Mouse (Mus musculus): Measurements from ENCODE around the gene Tesk1. TPM values are rescaled to one million over a fixed set of nuclear protein-coding genes. Genes with fewer than 3 reads are reported as not detected.
A peak's percentile ranks its signal among the peaks of the same experiment; 100 is the strongest.

Tesk1 gene
- polyA plus RNA-seq, 1 experiment: 67.5 TPM

DNA sequence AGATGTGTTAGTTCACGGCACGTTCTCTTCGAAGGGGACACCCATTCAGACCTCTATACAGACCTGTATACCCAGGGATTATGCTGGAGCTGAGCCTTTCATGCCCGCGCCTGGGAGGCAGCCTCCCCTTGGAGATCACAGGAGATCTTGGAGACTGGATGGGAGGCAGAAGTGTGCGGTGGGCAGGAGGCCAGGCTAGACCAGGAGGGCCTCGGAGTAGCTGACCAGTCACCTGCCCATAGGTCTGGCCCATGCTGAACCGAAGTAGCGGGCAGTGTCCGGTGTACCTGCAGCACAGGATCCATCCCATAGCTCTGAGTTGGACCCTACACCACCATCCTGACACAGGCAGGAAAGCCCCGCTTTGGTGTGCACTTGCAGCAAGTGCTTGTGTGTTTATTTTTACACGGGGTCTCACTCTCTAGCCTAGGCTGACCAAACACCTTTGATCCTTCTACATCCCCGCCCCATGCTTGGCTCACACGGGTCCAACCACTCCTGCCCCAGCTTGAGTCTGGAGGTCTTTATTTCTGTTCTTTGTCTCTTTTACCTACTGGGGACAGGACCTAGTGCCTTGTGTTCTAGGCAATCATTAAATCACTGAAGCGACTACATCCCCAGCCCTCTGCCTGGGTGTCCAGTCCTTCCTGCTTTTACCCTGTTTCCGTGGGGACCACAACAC lies 13.4 kb upstream of the Tesk1 start:
- peak overlapping the region; percentile 72 for H3K27ac ChIP-seq (ENCODE audit: control insufficient read depth, insufficient read depth, low read length)
- 49% methylated on average over 16 of the region's 16 CpGs for WGBS
- H3K4me3 ChIP-seq (ENCODE audit: control insufficient read depth, insufficient read depth, low read length): peak overlapping the region; percentile 17

DNA sequence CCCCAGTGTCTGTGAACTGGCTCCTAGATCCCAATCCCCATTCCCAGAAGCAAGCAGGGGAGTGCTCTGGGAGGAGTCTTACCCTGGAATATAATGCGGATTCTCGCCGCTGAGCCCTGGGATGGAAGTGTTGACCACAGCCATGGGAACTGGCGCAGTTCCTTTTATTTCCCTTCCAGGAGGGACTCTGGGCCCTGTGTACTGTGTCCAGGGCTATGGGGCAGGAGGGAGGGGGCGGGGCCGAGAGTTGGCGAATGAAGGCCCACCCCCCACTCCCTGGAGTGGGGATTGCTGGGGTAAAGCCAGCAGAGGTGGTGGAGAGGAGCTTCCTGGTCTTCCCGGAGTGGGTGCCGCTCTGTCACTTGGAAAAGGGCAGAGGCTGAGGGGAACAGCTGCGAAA lies 12.8 kb upstream of the Tesk1 start, which contains the start of gene Fam166b:
TSS of gene Fam166b (minus strand) at position 189 of the 400 bp plus-strand sequence.
- 75% methylated on average over 10 of the region's 10 CpGs for WGBS
- H3K36me3 ChIP-seq (ENCODE audit: control insufficient read depth, insufficient read depth, low read length): no peaks in the 10 kb centered on the region
- peak within 1 kb of the TSS; percentile 72 for H3K27ac ChIP-seq (ENCODE audit: control insufficient read depth, insufficient read depth, low read length)
- H3K27me3 ChIP-seq (ENCODE audit: control insufficient read depth, insufficient read depth, low read length): no peaks in the 10 kb centered on the region; the same call in 1 of the 2 replicates
- TF ChIP-seq CTCF (IDR thresholded peaks at IDR 0.05; ENCODE audit: borderline replicate concordance, control insufficient read depth, extremely low read depth, insufficient read depth, low read length, poor library complexity) (no peak), POLR2A (IDR thresholded peaks at IDR 0.05; ENCODE audit: control insufficient read depth, extremely low read depth, insufficient read depth, low read length, poor library complexity) (no peak)
- no peak for DNase-seq
- peaks cover 36% of the 10 kb centered on the region for H3K4me1 ChIP-seq (replicated peaks; ENCODE audit: control insufficient read depth, insufficient read depth, low read length)
- H3K4me3 ChIP-seq (ENCODE audit: control insufficient read depth, insufficient read depth, low read length): peak within 1 kb of the TSS; percentile 17

More for the DNA sequence above, 13.4 kb upstream of the Tesk1 start:
- Histone ChIP-seq H3K27me3 (ENCODE audit: control insufficient read depth, insufficient read depth, low read length) (no peaks in the 10 kb centered on the region; the same call in 1 of the 2 replicates), H3K36me3 (ENCODE audit: control insufficient read depth, insufficient read depth, low read length) (no peaks in the 10 kb centered on the region), H3K4me1 (replicated peaks; ENCODE audit: control insufficient read depth, insufficient read depth, low read length) (peaks cover 36% of the 10 kb centered on the region)
- no peak for DNase-seq
- TF ChIP-seq CTCF (IDR thresholded peaks at IDR 0.05; ENCODE audit: borderline replicate concordance, control insufficient read depth, extremely low read depth, insufficient read depth, low read length, poor library complexity): no peak
- no peak for TF ChIP-seq POLR2A (IDR thresholded peaks at IDR 0.05; ENCODE audit: control insufficient read depth, extremely low read depth, insufficient read depth, low read length, poor library complexity)

DNA sequence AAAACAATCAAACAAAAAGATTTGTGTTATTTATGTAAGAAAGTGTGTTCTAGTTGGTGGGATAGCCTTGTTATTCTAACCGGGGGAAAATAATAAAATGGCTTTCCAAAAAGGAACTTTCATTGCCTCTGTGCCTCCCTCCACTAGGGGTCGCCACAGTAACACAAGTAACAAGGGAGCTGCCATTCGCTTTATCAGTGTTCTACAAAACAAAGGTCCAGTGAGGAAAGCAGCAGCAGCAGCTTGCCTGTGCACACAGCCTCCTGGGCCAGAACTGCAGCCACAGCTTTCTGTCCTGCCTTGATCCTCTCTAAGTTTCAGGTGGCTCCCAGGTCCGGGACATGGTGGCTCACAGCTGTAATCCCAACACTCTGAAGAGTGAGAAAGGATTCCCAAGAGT lies 10.0 kb upstream of the Tesk1 start:
- peaks cover 22% of the 10 kb centered on the region for H3K4me1 ChIP-seq (replicated peaks; ENCODE audit: control insufficient read depth, insufficient read depth, low read length)
- no peak overlapping the region for H3K27ac ChIP-seq (ENCODE audit: control insufficient read depth, insufficient read depth, low read length)
- TF ChIP-seq CTCF (IDR thresholded peaks at IDR 0.05; ENCODE audit: borderline replicate concordance, control insufficient read depth, extremely low read depth, insufficient read depth, low read length, poor library complexity) (peak; percentile 53; the same call in 1 of the 2 replicates), POLR2A (IDR thresholded peaks at IDR 0.05; ENCODE audit: control insufficient read depth, extremely low read depth, insufficient read depth, low read length, poor library complexity) (no peak)
- peak; percentile 80 for DNase-seq
- H3K36me3 ChIP-seq (ENCODE audit: control insufficient read depth, insufficient read depth, low read length): no peaks in the 10 kb centered on the region
- no peak overlapping the region for H3K4me3 ChIP-seq (ENCODE audit: control insufficient read depth, insufficient read depth, low read length)
- no peaks in the 10 kb centered on the region; the same call in 1 of the 2 replicates for H3K27me3 ChIP-seq (ENCODE audit: control insufficient read depth, insufficient read depth, low read length)
- WGBS: 9% methylated on average over 4 of the region's 4 CpGs

DNA sequence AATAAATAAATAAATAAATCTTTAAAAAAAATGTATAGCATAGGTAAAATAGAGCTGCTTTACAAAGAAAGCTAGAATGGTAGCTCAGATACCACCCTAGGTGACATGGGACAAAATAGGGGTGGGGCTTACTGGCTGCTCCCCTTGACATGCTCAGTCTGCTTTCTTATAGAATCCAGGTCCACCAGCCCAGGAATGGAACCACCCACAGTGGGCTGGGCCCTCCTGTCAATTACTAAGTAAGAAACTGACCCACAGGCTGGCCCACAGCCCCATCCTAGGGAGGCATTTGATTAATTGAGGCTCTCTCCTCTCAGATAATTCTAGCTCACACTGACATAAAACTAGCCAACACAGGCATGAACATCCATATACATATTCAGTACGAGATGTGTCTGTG lies 8.9 kb upstream of the Tesk1 start:
- Histone ChIP-seq H3K36me3 (ENCODE audit: control insufficient read depth, insufficient read depth, low read length) (no peaks in the 10 kb centered on the region), H3K4me3 (ENCODE audit: control insufficient read depth, insufficient read depth, low read length) (no peak overlapping the region), H3K4me1 (replicated peaks; ENCODE audit: control insufficient read depth, insufficient read depth, low read length) (peaks cover 15% of the 10 kb centered on the region), H3K27me3 (ENCODE audit: control insufficient read depth, insufficient read depth, low read length) (no peaks in the 10 kb centered on the region; the same call in 1 of the 2 replicates), H3K27ac (ENCODE audit: control insufficient read depth, insufficient read depth, low read length) (no peak overlapping the region)
- TF ChIP-seq CTCF (IDR thresholded peaks at IDR 0.05; ENCODE audit: borderline replicate concordance, control insufficient read depth, extremely low read depth, insufficient read depth, low read length, poor library complexity) (no peak), POLR2A (IDR thresholded peaks at IDR 0.05; ENCODE audit: control insufficient read depth, extremely low read depth, insufficient read depth, low read length, poor library complexity) (no peak)
- DNase-seq: no peak
- WGBS: 92% methylated on average over 1 of the region's 1 CpGs

DNA sequence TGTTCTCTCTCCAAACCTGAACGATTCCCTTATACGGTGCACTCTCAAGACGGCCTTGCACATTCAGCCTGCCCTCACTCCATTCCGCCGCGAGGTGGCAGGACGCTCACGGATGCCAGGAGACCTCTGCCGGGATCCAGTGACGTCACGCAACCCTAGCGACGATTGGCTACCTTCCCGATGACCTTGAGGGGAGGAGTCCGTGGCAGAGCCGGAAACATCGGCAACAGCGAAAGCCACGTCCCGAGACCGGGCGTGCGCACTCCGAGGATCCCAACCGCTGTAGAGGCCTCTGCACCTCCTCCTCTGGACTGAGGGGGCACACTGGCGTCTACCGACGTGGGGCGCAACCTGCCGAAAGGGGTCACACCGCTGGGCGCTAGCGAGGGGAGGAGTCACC lies 305 bp downstream of the Tesk1 start:
- Histone ChIP-seq H3K27ac (ENCODE audit: control insufficient read depth, insufficient read depth, low read length) (peak overlapping the region; percentile 68), H3K27me3 (ENCODE audit: control insufficient read depth, insufficient read depth, low read length) (no peaks in the 10 kb centered on the region), H3K4me3 (ENCODE audit: control insufficient read depth, insufficient read depth, low read length) (peak overlapping the region; percentile 57), H3K4me1 (replicated peaks; ENCODE audit: control insufficient read depth, insufficient read depth, low read length) (peaks cover 7% of the 10 kb centered on the region; the same call in 1 of the 2 replicates), H3K36me3 (ENCODE audit: control insufficient read depth, insufficient read depth, low read length) (no peaks in the 10 kb centered on the region)
- TF ChIP-seq CTCF (IDR thresholded peaks at IDR 0.05; ENCODE audit: borderline replicate concordance, control insufficient read depth, extremely low read depth, insufficient read depth, low read length, poor library complexity) (peak; percentile 93), POLR2A (IDR thresholded peaks at IDR 0.05; ENCODE audit: control insufficient read depth, extremely low read depth, insufficient read depth, low read length, poor library complexity) (peak; percentile 91; the same call in 1 of the 2 replicates)
- peak; percentile 99 for DNase-seq
- WGBS: under 1% methylated on average over 33 of the region's 33 CpGs

- no peaks in the 10 kb centered on the region for H3K36me3 ChIP-seq (ENCODE audit: control insufficient read depth, insufficient read depth, low read length)
- peak overlapping the region; percentile 57 for H3K4me3 ChIP-seq (ENCODE audit: control insufficient read depth, insufficient read depth, low read length)
- peaks cover 7% of the 10 kb centered on the region; the same call in 1 of the 2 replicates for H3K4me1 ChIP-seq (replicated peaks; ENCODE audit: control insufficient read depth, insufficient read depth, low read length)
- no peaks in the 10 kb centered on the region for H3K27me3 ChIP-seq (ENCODE audit: control insufficient read depth, insufficient read depth, low read length)
- TF ChIP-seq POLR2A (IDR thresholded peaks at IDR 0.05; ENCODE audit: control insufficient read depth, extremely low read depth, insufficient read depth, low read length, poor library complexity) (peak; percentile 39; the same call in 1 of the 2 replicates), CTCF (IDR thresholded peaks at IDR 0.05; ENCODE audit: borderline replicate concordance, control insufficient read depth, extremely low read depth, insufficient read depth, low read length, poor library complexity) (no peak)
- peak; percentile 69 for DNase-seq
- 2% methylated on average over 81 of the region's 88 CpGs for WGBS
- peak overlapping the region; percentile 68 for H3K27ac ChIP-seq (ENCODE audit: control insufficient read depth, insufficient read depth, low read length)
Measured at GRCm38 (mm10) chr4:43442456-43443361, 970 bp downstream of the Tesk1 start.
